ENCODE assay signal across 18 mouse cellular contexts in genomic region chr12:33056574-33056973, GRCm38 (mm10). TPM values are rescaled to one million over a fixed set of nuclear protein-coding genes. Genes with fewer than 3 reads are reported as not detected.
DNase-seq lines count a peak whose midpoint lies in the region; ATAC-seq and TF ChIP-seq lines count a peak whose summit lies in the region.
"Had no signal": no experiment of that assay in that cellular context is flagged by ENCODE, and none has a peak within 500 bp of the region (broad histone marks: within the 10 kb centered on the region; RNA-seq: fewer than 3 reads in every experiment).

No protein-coding gene starts in this region.

- peak overlapping the region; percentile 71; the same call in 1 of the 2 replicates for H3K27ac ChIP-seq in forebrain, embryonic 15.5 days (replicated peaks)
- no peak overlapping the region for H3K27ac ChIP-seq in forebrain, postnatal 0 days (ENCODE audit: low read depth, low read length)
- peak overlapping the region; percentile 15; the same call in 1 of the 2 replicates for H3K27ac ChIP-seq in intestine, embryonic 15.5 days
- no peak overlapping the region for H3K27ac ChIP-seq in intestine, postnatal 0 days (ENCODE audit: low read depth, low read length)
- H3K27ac ChIP-seq in neural tube, embryonic 12.5 days: no peak overlapping the region
- peak overlapping the region; percentile 51; the same call in 1 of the 2 replicates for H3K27ac ChIP-seq in neural tube, embryonic 15.5 days (replicated peaks)
- H3K27ac ChIP-seq: limb, embryonic 15.5 days; liver, embryonic 15.5 days had no signal

- WGBS in forebrain, embryonic 15.5 days: 47% methylated on average over 3 of the region's 3 CpGs
- WGBS in forebrain, postnatal 0 days: 43% methylated on average over 3 of the region's 3 CpGs
- WGBS in intestine, embryonic 15.5 days: 53% methylated on average over 3 of the region's 3 CpGs
- 64% methylated on average over 3 of the region's 3 CpGs for WGBS in intestine, postnatal 0 days
- 59% methylated on average over 3 of the region's 3 CpGs for WGBS in neural tube, embryonic 12.5 days
- WGBS in neural tube, embryonic 15.5 days: 58% methylated on average over 3 of the region's 3 CpGs

- H3K4me3 ChIP-seq in forebrain, embryonic 15.5 days: no peak overlapping the region
- no peak overlapping the region for H3K4me3 ChIP-seq in forebrain, postnatal 0 days (ENCODE audit: low read depth, low read length)
- no peak overlapping the region for H3K4me3 ChIP-seq in intestine, embryonic 15.5 days (replicated peaks)
- H3K4me3 ChIP-seq in intestine, postnatal 0 days (ENCODE audit: low read depth, low read length): no peak overlapping the region
- no peak overlapping the region for H3K4me3 ChIP-seq in neural tube, embryonic 12.5 days
- H3K4me3 ChIP-seq in neural tube, embryonic 15.5 days (replicated peaks): no peak overlapping the region
- H3K4me3 ChIP-seq: hindbrain, embryonic 15.5 days; liver, embryonic 15.5 days had no signal

- no peaks in the 10 kb centered on the region for H3K27me3 ChIP-seq in forebrain, embryonic 15.5 days
- no peaks in the 10 kb centered on the region for H3K27me3 ChIP-seq in forebrain, postnatal 0 days (ENCODE audit: insufficient read depth, low read length)
- H3K27me3 ChIP-seq in intestine, embryonic 15.5 days (replicated peaks): no peaks in the 10 kb centered on the region
- no peaks in the 10 kb centered on the region for H3K27me3 ChIP-seq in intestine, postnatal 0 days (replicated peaks; ENCODE audit: control insufficient read depth, insufficient read depth, low read length)
- H3K27me3 ChIP-seq in neural tube, embryonic 12.5 days (replicated peaks): no peaks in the 10 kb centered on the region
- H3K27me3 ChIP-seq in neural tube, embryonic 15.5 days (replicated peaks): no peaks in the 10 kb centered on the region
- H3K27me3 ChIP-seq: hindbrain, embryonic 15.5 days; limb, embryonic 15.5 days; liver, embryonic 15.5 days had no signal

- no peaks in the 10 kb centered on the region for H3K9me3 ChIP-seq in forebrain, embryonic 15.5 days
- H3K9me3 ChIP-seq in forebrain, postnatal 0 days (ENCODE audit: low read length): no peaks in the 10 kb centered on the region
- no peaks in the 10 kb centered on the region for H3K9me3 ChIP-seq in intestine, embryonic 15.5 days
- no peaks in the 10 kb centered on the region for H3K9me3 ChIP-seq in intestine, postnatal 0 days (ENCODE audit: control insufficient read depth)
- H3K9me3 ChIP-seq in neural tube, embryonic 12.5 days: no peaks in the 10 kb centered on the region
- H3K9me3 ChIP-seq in neural tube, embryonic 15.5 days (replicated peaks): no peaks in the 10 kb centered on the region
- H3K9me3 ChIP-seq: hindbrain, embryonic 15.5 days; limb, embryonic 15.5 days; liver, embryonic 15.5 days had no signal

- no peak for TF ChIP-seq CTCF in forebrain, postnatal 0 days (IDR thresholded peaks at IDR 0.05; ENCODE audit: low read depth)
- TF ChIP-seq CTCF in intestine, postnatal 0 days (IDR thresholded peaks at IDR 0.05; ENCODE audit: low read depth): no peak

- H3K36me3 ChIP-seq in forebrain, embryonic 15.5 days: no peaks in the 10 kb centered on the region
- H3K36me3 ChIP-seq in forebrain, postnatal 0 days (ENCODE audit: insufficient read depth): no peaks in the 10 kb centered on the region
- H3K36me3 ChIP-seq in intestine, embryonic 15.5 days: no peaks in the 10 kb centered on the region
- H3K36me3 ChIP-seq in intestine, postnatal 0 days (ENCODE audit: control insufficient read depth, insufficient read depth): no peaks in the 10 kb centered on the region
- H3K36me3 ChIP-seq in neural tube, embryonic 12.5 days: no peaks in the 10 kb centered on the region
- H3K36me3 ChIP-seq in neural tube, embryonic 15.5 days: no peaks in the 10 kb centered on the region
- H3K36me3 ChIP-seq: hindbrain, embryonic 15.5 days; limb, embryonic 15.5 days; liver, embryonic 15.5 days had no signal

- peaks cover 23% of the 10 kb centered on the region for H3K4me1 ChIP-seq in forebrain, embryonic 15.5 days
- H3K4me1 ChIP-seq in forebrain, postnatal 0 days (ENCODE audit: insufficient read depth): peaks cover 10% of the 10 kb centered on the region
- peaks cover 19% of the 10 kb centered on the region for H3K4me1 ChIP-seq in intestine, embryonic 15.5 days (replicated peaks)
- H3K4me1 ChIP-seq in intestine, postnatal 0 days (replicated peaks; ENCODE audit: control insufficient read depth, insufficient read depth, low read length): peaks cover 8% of the 10 kb centered on the region
- H3K4me1 ChIP-seq in neural tube, embryonic 12.5 days: peaks cover 30% of the 10 kb centered on the region
- peaks cover 33% of the 10 kb centered on the region for H3K4me1 ChIP-seq in neural tube, embryonic 15.5 days
- H3K4me1 ChIP-seq: liver, embryonic 15.5 days had no signal

- no peak overlapping the region for H3K9ac ChIP-seq in forebrain, embryonic 15.5 days (replicated peaks)
- no peak overlapping the region for H3K9ac ChIP-seq in forebrain, postnatal 0 days
- H3K9ac ChIP-seq in intestine, embryonic 15.5 days: no peak overlapping the region
- no peak overlapping the region for H3K9ac ChIP-seq in intestine, postnatal 0 days (ENCODE audit: low read depth, low read length)
- H3K9ac ChIP-seq in neural tube, embryonic 12.5 days: 0 out of 2 replicates have a peak overlapping the region, but pooled peaks have one; percentile 33
- no peak overlapping the region for H3K9ac ChIP-seq in neural tube, embryonic 15.5 days (replicated peaks)
- H3K9ac ChIP-seq: liver, embryonic 15.5 days had no signal

- no peak overlapping the region for H3K4me2 ChIP-seq in forebrain, embryonic 15.5 days (replicated peaks)
- H3K4me2 ChIP-seq in forebrain, postnatal 0 days (ENCODE audit: low read depth): no peak overlapping the region
- peak overlapping the region; percentile 56 for H3K4me2 ChIP-seq in intestine, embryonic 15.5 days (replicated peaks)
- no peak overlapping the region for H3K4me2 ChIP-seq in intestine, postnatal 0 days (replicated peaks; ENCODE audit: low read depth)
- no peak overlapping the region for H3K4me2 ChIP-seq in neural tube, embryonic 12.5 days (replicated peaks)
- no peak overlapping the region for H3K4me2 ChIP-seq in neural tube, embryonic 15.5 days

- ATAC-seq in forebrain, embryonic 15.5 days (replicated peaks): no peak
- ATAC-seq in forebrain, postnatal 0 days: no peak
- no peak for ATAC-seq in intestine, embryonic 15.5 days
- ATAC-seq in intestine, postnatal 0 days: no peak
- no peak for ATAC-seq in neural tube, embryonic 12.5 days (ENCODE audit: low FRiP score, low read depth)
- ATAC-seq in neural tube, embryonic 15.5 days (ENCODE audit: low FRiP score): no peak

- DNase-seq in forebrain, postnatal 0 days: no peak
- no peak for DNase-seq in neural tube, embryonic 10.5 days (ENCODE audit: extremely low spot score, low spot score)
- DNase-seq in lung, postnatal 25 days (ENCODE audit: low spot score): no peak
- DNase-seq: cerebellum, adult 8-10 months; gastrocnemius, postnatal 14 days; right cerebral cortex, postnatal 25 days; thymus, postnatal 36 days had no signal

RNA-seq across cellular contexts. Expression of gene Cdhr3, which starts 36.1 kb away (rescaled TPM):
- polyA plus RNA-seq in forebrain, embryonic 15.5 days (2015; fragmentation: Nextera tagmentation; extraction: Ambion mirVana): 0.20 and 0.29 TPM in 2 replicates
- 0.54 and 0.81 TPM in 2 replicates for total RNA-seq in forebrain, postnatal 0 days (2014; rRNA removed)
- polyA plus RNA-seq in forebrain, postnatal 0 days (2015; fragmentation: Nextera tagmentation; extraction: Ambion mirVana): 0.62 and 0.85 TPM in 2 replicates
- not detected in 2 replicates for polyA plus RNA-seq in intestine, embryonic 15.5 days (2015; fragmentation: Nextera tagmentation; extraction: Ambion mirVana)
- polyA plus RNA-seq in intestine, postnatal 0 days (2015; fragmentation: Nextera tagmentation; extraction: Ambion mirVana): 0.10 TPM in 1 of 2 replicates, not detected in the other
- polyA plus RNA-seq in neural tube, embryonic 12.5 days (2016; fragmentation: Nextera tagmentation; extraction: Ambion mirVana): 0.06 and 0.22 TPM in 2 replicates
- 0.18 and 0.32 TPM in 2 replicates for polyA plus RNA-seq in neural tube, embryonic 15.5 days (2015; fragmentation: Nextera tagmentation; extraction: Ambion mirVana)
- total RNA-seq: adrenal gland, adult 2 months; megakaryocyte progenitor cell, adult 5-6 weeks had no signal
- polyA plus RNA-seq: adrenal gland, adult 2 months; large intestine, adult 2 months had no signal

Comparison
In these comparisons a context has a peak if more than half of its experiments do, and no peak if none do; other contexts are left out.
1. H3K27ac ChIP-seq: peak in forebrain, embryonic 15.5 days (single experiment), intestine, embryonic 15.5 days (single experiment) and neural tube, embryonic 15.5 days (single experiment); none in forebrain, postnatal 0 days (single experiment), intestine, postnatal 0 days (single experiment) and neural tube, embryonic 12.5 days (single experiment).